Mouse (Mus musculus) heart, adult 2 months (tissue): ENCODE data around the gene Kazn.
A peak's percentile ranks its signal among the peaks of the same experiment; 100 is the strongest.

Source experiments
- CTCF ChIP-seq: fragments of 200-600 bp; IDR thresholded peaks from 2 replicates; pipeline ENCODE4 v1.8.1; 2022; ENCODE audit warnings: antibody characterized with exemption, mild to moderate bottlenecking, moderate library complexity
- EP300 ChIP-seq: fragments of 200-500 bp; IDR thresholded peaks from 2 replicates; pipeline ENCODE4 v1.6.1; 2011; ENCODE audit warnings: low read depth, low read length, control low read depth; ENCODE audit not compliant: insufficient read depth
- POLR2A ChIP-seq: fragments of 200-500 bp; IDR thresholded peaks from 2 replicates; pipeline ENCODE4 v1.6.1; 2011; ENCODE audit warnings: mild to moderate bottlenecking, low read depth, low read length, control low read depth; ENCODE audit not compliant: insufficient read depth

- TF ChIP-seq CTCF (no peak), POLR2A (no peak), EP300 (0 out of 2 replicates have a peak, but pooled peaks have one; percentile 4)
Measured at GRCm38 (mm10) chr4:142053661-142054448, 185.3 kb downstream of the Kazn start.
